Mouse (Mus musculus) hindbrain, postnatal 0 days (tissue): ENCODE data around the gene Trim30a. TPM values are rescaled to one million over a fixed set of nuclear protein-coding genes. Genes with fewer than 3 reads are reported as not detected.
"Not testable (repeated sequence)": the region's sequence is repeated elsewhere in the genome, so short reads cannot be mapped to it uniquely, and the experiment has no call there.

Source experiments
- ATAC-seq: fragments of 200-750 bp; cut with Nextera tagmentation; 2 replicates; pipeline ENCODE4 v1.8.0; 2017; ENCODE audit warnings: mild to moderate bottlenecking, moderate TSS enrichment, moderate library complexity
- DNase-seq: peaks from one replicate; pipeline ENCODE4 v3.0.0-alpha.2; 2015; ENCODE audit warnings: low spot score
- H3K27ac ChIP-seq: fragments of 300-500 bp; sonication (generic); 2 replicates; pipeline ENCODE4 v1.5.1; 2014; ENCODE audit warnings: mild to moderate bottlenecking
- H3K27me3 ChIP-seq: fragments of 300-500 bp; sonication (generic); 2 replicates; pipeline ENCODE4 v1.6.1; 2014; ENCODE audit warnings: low read length, mixed read lengths; ENCODE audit not compliant: insufficient read depth
- H3K36me3 ChIP-seq: fragments of 300-500 bp; sonication (generic); 2 replicates; pipeline ENCODE4 v1.6.1; 2014; ENCODE audit warnings: low read length, mixed read lengths; ENCODE audit not compliant: insufficient read depth
- H3K4me1 ChIP-seq: fragments of 300-500 bp; sonication (generic); 2 replicates; pipeline ENCODE4 v1.6.1; 2014; ENCODE audit warnings: antibody characterized with exemption, low read length, mixed read lengths; ENCODE audit not compliant: insufficient read depth
- H3K4me2 ChIP-seq: fragments of 300-500 bp; sonication (generic); 2 replicates; pipeline ENCODE4 v1.6.1; 2014; ENCODE audit warnings: low read depth, mild to moderate bottlenecking, low read length, moderate library complexity, mixed read lengths
- H3K4me3 ChIP-seq: fragments of 300-500 bp; sonication (generic); 2 replicates; pipeline ENCODE4 v1.5.1; 2014; ENCODE audit warnings: low read length
- H3K9ac ChIP-seq: fragments of 300-500 bp; sonication (generic); replicated peaks from 2 replicates; pipeline ENCODE4 v1.6.1; 2014; ENCODE audit warnings: mild to moderate bottlenecking, low read length, moderate library complexity, mixed read lengths
- H3K9me3 ChIP-seq: fragments of 300-500 bp; sonication (generic); 2 replicates; pipeline ENCODE4 v1.6.1; 2016; ENCODE audit warnings: low read length, mixed read lengths
- CTCF ChIP-seq: IDR thresholded peaks from 2 replicates; pipeline ENCODE4 v1.5.1; 2016; ENCODE audit warnings: antibody characterized with exemption, control low read depth, low read depth
- WGBS: fragments of 180-500 bp; shearing (Covaris S2); extraction: QIAGEN DNeasy Blood & Tissue Kit; methylation state at CpG from one replicate; pipeline ENCODE4 v1.1.7; 2014; 5-methylcytosine and 5-hydroxymethylcytosine counted together
- polyA plus RNA-seq: library from polyadenylated mRNA; unstranded; fragments of >200 nt; fragmentation: Nextera tagmentation; extraction: Ambion mirVana; gene quantifications from 2 replicates; pipeline ENCODE4 v1.2.1, GENCODE M21; 2015
- total RNA-seq: library from RNA; depleted of rRNA; stranded (reverse); fragments of >200 nt; gene quantifications from 2 replicates; pipeline ENCODE4 v1.2.3, GENCODE M21; 2014; rRNA removed

The Trim30a gene
- total RNA-seq (1.3 and 2.2 TPM in 2 replicates), polyA plus RNA-seq (0.89 and 0.97 TPM in 2 replicates)

DNA sequence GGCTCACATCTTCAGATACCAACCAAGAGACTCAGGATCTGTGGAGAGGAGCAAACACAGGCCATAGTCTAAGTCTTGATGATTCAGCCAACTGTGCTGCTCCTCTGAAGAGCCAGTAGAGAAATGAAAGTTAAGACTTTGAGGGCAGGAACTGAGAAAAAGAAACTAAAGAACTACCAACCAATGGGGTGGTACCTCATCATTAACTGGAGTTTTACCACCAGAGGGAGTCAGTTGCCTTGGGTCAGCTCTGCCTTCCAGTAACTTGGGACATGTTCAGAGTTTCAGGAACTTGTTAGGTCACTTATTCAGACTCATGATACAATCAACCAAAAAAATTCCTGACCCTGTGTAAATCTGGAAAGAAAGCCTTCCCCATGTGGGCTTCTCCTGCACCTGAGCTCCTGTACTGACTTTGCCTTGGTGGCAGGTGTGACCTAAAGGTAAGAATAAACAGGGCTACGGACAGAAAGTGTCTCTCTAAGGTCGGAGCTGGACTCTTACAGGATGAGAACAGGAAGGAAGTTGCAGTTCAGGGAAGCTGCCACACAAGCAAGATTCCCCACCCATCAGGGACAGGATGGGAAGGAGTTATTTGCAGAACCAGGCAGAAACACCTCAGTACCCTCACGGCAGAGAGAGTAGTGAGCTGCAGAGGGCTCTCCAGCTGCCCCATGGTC is at the start of gene Trim30a:
Gene Trim30a (minus strand): TSS at position 129 of the 680 bp plus-strand sequence.
- Histone ChIP-seq H3K36me3 (no peaks in the 10 kb centered on the region), H3K4me2 (no peak within 1 kb of the TSS), H3K4me3 (no peak within 1 kb of the TSS), H3K27me3 (no peaks in the 10 kb centered on the region), H3K9ac (no peak within 1 kb of the TSS), H3K4me1 (no peaks in the 10 kb centered on the region), H3K27ac (no peak within 1 kb of the TSS), H3K9me3 (no peaks in the 10 kb centered on the region)
- TF ChIP-seq CTCF = 0 out of 2 replicates have a peak, but pooled peaks have one; percentile 6
- no peak for ATAC-seq
- 85% methylated on average over 3 of the region's 3 CpGs for WGBS
- no peak for DNase-seq

DNA sequence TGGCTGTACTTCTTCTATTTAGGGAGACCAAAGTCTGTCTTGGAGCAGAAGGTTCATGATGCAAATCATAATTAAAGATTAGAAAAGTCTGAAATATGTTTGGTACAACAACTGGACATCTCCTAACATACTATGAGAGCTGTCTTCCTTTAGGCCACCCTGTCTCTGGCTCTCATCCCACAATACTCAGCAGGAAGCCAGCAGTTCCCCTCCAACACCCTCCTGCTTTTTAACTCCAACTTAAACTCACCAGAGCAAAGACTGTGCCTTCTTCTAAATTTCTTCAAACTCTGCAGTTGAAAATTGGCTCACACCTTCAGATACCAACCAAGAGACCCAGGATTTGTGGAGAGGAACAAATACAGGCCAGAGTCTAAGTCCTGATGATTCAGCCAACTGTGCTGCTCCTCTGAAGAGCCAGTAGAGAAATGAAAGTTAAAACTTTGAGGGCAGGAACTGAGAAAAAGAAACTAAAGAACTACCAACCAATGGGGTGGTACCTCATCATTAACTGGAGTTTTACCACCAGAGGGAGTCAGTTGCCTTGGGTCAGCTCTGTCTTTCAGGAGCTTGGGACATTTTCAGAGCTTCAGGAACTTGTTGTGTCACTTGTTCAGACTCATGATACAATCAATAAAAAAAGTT is 42.5 kb upstream of the Trim30a start, which contains the start of gene Trim30d:
Gene Trim30d (minus strand): TSS at position 429 of the 645 bp plus-strand sequence.
- H3K4me1 ChIP-seq, H3K4me2 ChIP-seq, DNase-seq, H3K27ac ChIP-seq, ATAC-seq, H3K36me3 ChIP-seq, H3K4me3 ChIP-seq, H3K27me3 ChIP-seq, H3K9me3 ChIP-seq, H3K9ac ChIP-seq: not testable (repeated sequence)
- peak; percentile 29; the same call in 1 of the 2 replicates for TF ChIP-seq CTCF

DNA sequence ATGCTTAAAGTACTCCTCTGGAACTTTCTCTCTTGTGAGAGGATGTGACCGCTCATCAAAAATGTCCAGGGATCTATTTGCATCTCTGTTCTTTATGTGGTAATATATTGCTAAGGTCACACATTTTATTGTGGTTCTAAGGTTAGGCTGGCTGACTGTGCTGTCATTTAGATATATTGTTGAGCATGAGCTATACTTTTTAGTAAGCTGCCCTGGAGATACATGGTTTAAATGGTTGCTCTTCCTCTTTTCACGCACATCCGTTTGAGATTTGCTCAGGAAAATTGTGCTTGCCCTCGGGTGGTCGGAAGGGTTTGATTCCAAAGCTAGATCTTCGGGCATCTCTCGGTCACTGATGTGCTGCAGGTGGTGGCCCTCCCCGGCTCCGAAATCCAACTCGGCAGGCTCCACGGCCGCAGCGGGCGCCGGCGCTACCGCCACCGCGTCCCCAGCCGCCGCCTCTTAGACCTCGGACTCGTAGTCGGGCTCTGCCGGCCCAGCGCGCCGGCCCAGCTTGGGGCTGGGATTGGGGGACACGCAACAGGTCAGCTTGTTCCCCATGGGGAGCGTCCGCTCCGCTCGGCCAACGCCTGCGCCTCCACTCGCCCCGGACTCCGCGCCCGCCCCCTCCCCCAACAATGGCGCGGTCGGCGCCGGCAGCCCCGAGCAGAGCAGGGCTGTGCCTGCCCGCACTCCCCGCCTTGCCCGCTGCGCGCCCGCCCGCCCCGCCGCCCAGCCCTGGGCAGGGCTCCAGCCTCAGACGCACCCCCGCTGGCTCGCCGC is 36.8 kb upstream of the Trim30a start:
- no peaks in the 10 kb centered on the region for H3K27me3 ChIP-seq
- ATAC-seq (peak; percentile 89), DNase-seq (peak; percentile 16)
- H3K9me3 ChIP-seq = no peaks in the 10 kb centered on the region
- H3K4me3 ChIP-seq = peak overlapping the region; percentile 49
- no peak overlapping the region for H3K27ac ChIP-seq
- no peak for TF ChIP-seq CTCF
- no peaks in the 10 kb centered on the region for H3K36me3 ChIP-seq
- no peaks in the 10 kb centered on the region for H3K4me1 ChIP-seq
- WGBS = 4% methylated on average over 48 of the region's 59 CpGs
- H3K4me2 ChIP-seq = peak overlapping the region; percentile 56
- H3K9ac ChIP-seq = peak overlapping the region; percentile 35; the same call in 1 of the 2 replicates

DNA sequence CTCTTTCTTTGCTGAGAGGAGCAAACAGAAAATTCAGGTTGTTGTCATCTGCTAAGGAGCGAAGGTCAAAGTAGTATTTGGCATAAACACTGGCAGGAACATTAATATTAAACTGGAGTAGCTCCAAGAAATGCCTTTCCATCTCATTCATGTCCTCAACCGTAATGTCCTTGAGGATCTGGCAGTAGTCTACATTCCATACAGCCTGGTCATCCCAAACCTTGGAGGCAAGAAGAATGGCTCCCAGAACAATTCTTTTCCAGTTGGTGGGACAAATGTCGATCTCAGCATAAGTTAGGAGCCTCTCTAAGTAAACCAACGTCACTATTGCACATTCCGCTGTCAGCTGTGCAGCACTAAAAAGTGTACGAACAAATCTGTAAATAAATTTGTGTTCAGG is 36.2 kb upstream of the Trim30a start:
- DNase-seq, H3K27me3 ChIP-seq, H3K9ac ChIP-seq, H3K4me3 ChIP-seq, H3K4me1 ChIP-seq, H3K36me3 ChIP-seq, H3K27ac ChIP-seq, H3K9me3 ChIP-seq, ATAC-seq, H3K4me2 ChIP-seq: not testable (repeated sequence)
- WGBS = 64% methylated on average over 6 of the region's 6 CpGs

DNA sequence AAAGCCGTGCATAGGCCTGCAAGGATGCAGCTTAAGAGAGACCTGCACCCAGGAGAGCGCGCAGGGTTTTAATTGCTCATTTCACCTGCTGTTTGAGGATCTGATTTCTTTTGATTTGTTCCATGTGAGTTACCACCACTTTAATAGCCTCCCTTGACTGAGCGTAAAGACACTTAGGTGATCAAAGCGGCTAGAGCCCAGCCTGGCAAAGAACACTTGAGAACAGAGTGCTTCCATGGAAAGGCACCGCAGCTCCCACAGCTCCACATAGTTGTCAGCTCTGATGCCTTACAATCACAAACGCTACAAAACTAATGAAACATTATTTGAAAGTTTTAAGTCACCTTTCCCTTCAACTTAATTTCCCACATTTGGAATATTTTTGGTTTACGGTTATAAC is 34.5 kb upstream of the Trim30a start:
- H3K9ac ChIP-seq, H3K4me3 ChIP-seq, H3K9me3 ChIP-seq, H3K27me3 ChIP-seq, ATAC-seq, H3K4me1 ChIP-seq, H3K4me2 ChIP-seq, H3K27ac ChIP-seq, DNase-seq, H3K36me3 ChIP-seq: not testable (repeated sequence)
- WGBS = 65% methylated on average over 6 of the region's 8 CpGs

DNA sequence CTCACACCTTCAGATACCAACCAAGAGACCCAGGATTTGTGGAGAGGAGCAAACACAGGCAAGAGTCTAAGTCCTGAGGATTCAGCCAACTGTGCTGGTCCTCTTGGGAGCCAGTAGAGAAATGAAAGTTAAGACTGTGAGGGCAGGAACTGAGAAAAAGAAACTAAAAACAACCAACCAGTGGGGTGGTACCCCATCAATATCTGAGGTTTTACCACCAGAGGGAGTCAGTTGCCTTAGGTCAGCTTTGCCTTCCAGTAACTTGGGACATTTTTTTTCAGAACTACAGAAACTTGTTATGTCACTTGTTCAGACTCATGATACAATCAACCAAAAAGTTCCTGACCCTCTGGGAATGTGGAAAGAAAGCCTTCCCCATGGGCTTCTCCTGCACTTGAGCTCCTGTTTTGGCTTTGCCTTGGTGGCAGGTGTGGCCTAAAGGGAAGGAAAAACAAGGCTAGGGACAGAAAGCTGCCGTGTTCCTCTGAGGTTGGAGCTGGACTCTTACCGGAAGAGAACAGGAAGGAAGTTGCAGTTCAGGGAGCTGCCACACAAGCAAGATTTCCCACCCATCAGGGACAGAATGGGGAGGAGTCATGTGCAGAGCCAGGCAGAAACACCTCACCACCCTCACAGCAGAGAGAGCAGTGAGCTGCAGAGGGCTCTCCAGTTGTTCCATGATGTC is 18.9 kb downstream of the Trim30a start:
- Histone ChIP-seq H3K4me3 (no peak overlapping the region), H3K27me3 (no peaks in the 10 kb centered on the region), H3K4me2 (no peak overlapping the region), H3K9ac (no peak overlapping the region), H3K9me3 (no peaks in the 10 kb centered on the region), H3K27ac (no peak overlapping the region), H3K36me3 (no peaks in the 10 kb centered on the region), H3K4me1 (no peaks in the 10 kb centered on the region)
- TF ChIP-seq CTCF = peak; percentile 29
- 74% methylated on average over 2 of the region's 2 CpGs for WGBS
- ATAC-seq (no peak), DNase-seq (peak; percentile 15)
